Mouse (Mus musculus): ENCODE measurements around the gene Zdhhc4. TPM values are rescaled to one million over a fixed set of nuclear protein-coding genes. Genes with fewer than 3 reads are reported as not detected.

The Zdhhc4 gene
- total RNA-seq, 1 experiment from 2014 or later, result 47.7 TPM

- ATAC-seq (ENCODE audit: extremely low read depth, insufficient number of reproducible peaks, low FRiP score, poor library complexity, severe bottlenecking), result no peak
These were observed 39.8 kb downstream of the Zdhhc4 start for GRCm38 (mm10) chr5:143289299-143289698.

GRCm38 (mm10) chr5:143288378-143288911 lies 40.6 kb downstream of the Zdhhc4 start:
- no peak for ATAC-seq (ENCODE audit: extremely low read depth, insufficient number of reproducible peaks, low FRiP score, poor library complexity, severe bottlenecking)

GRCm38 (mm10) chr5:143287774-143288328 lies 41.2 kb downstream of the Zdhhc4 start:
- ATAC-seq (ENCODE audit: extremely low read depth, insufficient number of reproducible peaks, low FRiP score, poor library complexity, severe bottlenecking), result no peak

GRCm38 (mm10) chr5:143284762-143285161 lies 44.3 kb downstream of the Zdhhc4 start:
- no peak for ATAC-seq (ENCODE audit: extremely low read depth, insufficient number of reproducible peaks, low FRiP score, poor library complexity, severe bottlenecking)

GRCm38 (mm10) chr5:143279247-143279646 lies 49.8 kb downstream of the Zdhhc4 start:
- no peak for ATAC-seq (ENCODE audit: extremely low read depth, insufficient number of reproducible peaks, low FRiP score, poor library complexity, severe bottlenecking)

- ATAC-seq (ENCODE audit: extremely low read depth, insufficient number of reproducible peaks, low FRiP score, poor library complexity, severe bottlenecking), result no peak
These were observed 53.3 kb downstream of the Zdhhc4 start for GRCm38 (mm10) chr5:143275761-143276160.

GRCm38 (mm10) chr5:143272540-143273330 lies 56.3 kb downstream of the Zdhhc4 start:
- ATAC-seq (ENCODE audit: extremely low read depth, insufficient number of reproducible peaks, low FRiP score, poor library complexity, severe bottlenecking), result no peak

- no peak for ATAC-seq (ENCODE audit: extremely low read depth, insufficient number of reproducible peaks, low FRiP score, poor library complexity, severe bottlenecking)
These were observed 56.9 kb downstream of the Zdhhc4 start for GRCm38 (mm10) chr5:143272108-143272507.

GRCm38 (mm10) chr5:143271642-143272041 lies 57.4 kb downstream of the Zdhhc4 start:
- no peak for ATAC-seq (ENCODE audit: extremely low read depth, insufficient number of reproducible peaks, low FRiP score, poor library complexity, severe bottlenecking)

- 0 out of 2 replicates have a peak, but pooled peaks have one; percentile 10 for ATAC-seq (ENCODE audit: extremely low read depth, insufficient number of reproducible peaks, low FRiP score, poor library complexity, severe bottlenecking)
These were observed 58.9 kb downstream of the Zdhhc4 start for GRCm38 (mm10) chr5:143270151-143270519.

GRCm38 (mm10) chr5:143269363-143270150 lies 59.5 kb downstream of the Zdhhc4 start, which contains the start of gene Zfp316:
Gene Zfp316, minus strand, starts transcription at chr5:143270022.
- ATAC-seq (ENCODE audit: extremely low read depth, insufficient number of reproducible peaks, low FRiP score, poor library complexity, severe bottlenecking), result 0 out of 2 replicates have a peak, but pooled peaks have one; percentile 3

GRCm38 (mm10) chr5:143268985-143269362 lies 60.1 kb downstream of the Zdhhc4 start:
- no peak for ATAC-seq (ENCODE audit: extremely low read depth, insufficient number of reproducible peaks, low FRiP score, poor library complexity, severe bottlenecking)

- no peak for ATAC-seq (ENCODE audit: extremely low read depth, insufficient number of reproducible peaks, low FRiP score, poor library complexity, severe bottlenecking)
These were observed 62.3 kb downstream of the Zdhhc4 start for GRCm38 (mm10) chr5:143266794-143267193.

Other genes with a start within 250 kb of the Zdhhc4 start
- 102 and 127 TPM in 2 replicates for gene Rnf216, start 216.3 kb downstream of the Zdhhc4 start, total RNA-seq (2017)
- gene Olfr718-ps1, start 181.7 kb downstream of the Zdhhc4 start, total RNA-seq (2017), result not detected in 2 replicates
- gene Rbak, start 148.5 kb downstream of the Zdhhc4 start, total RNA-seq (2017), result 12.0 and 12.5 TPM in 2 replicates
- 0.37 and 0.70 TPM in 2 replicates for gene Spdye4b, start 148.2 kb downstream of the Zdhhc4 start, total RNA-seq (2017)
- not detected in 2 replicates for gene Spdye4a, start 102.4 kb downstream of the Zdhhc4 start, total RNA-seq (2017)
- 24.3 and 25.9 TPM in 2 replicates for gene Zfp12, start 94.1 kb downstream of the Zdhhc4 start, total RNA-seq (2017)
- 3.0 and 3.2 TPM in 2 replicates for gene Zfp316, start 59.2 kb downstream of the Zdhhc4 start, total RNA-seq (2017)
- gene Zfp853, start 35.6 kb downstream of the Zdhhc4 start, total RNA-seq (2017), result not detected in 2 replicates
- 14.1 and 15.0 TPM in 2 replicates for gene E130309D02Rik, start 13.9 kb downstream of the Zdhhc4 start, total RNA-seq (2017)
- gene Grid2ip, start 28.1 kb upstream of the Zdhhc4 start, total RNA-seq (2017), result not detected in 2 replicates
- gene Kdelr2, start 74.6 kb upstream of the Zdhhc4 start, total RNA-seq (2017), result 25.0 and 26.5 TPM in 2 replicates
- gene Daglb, start 135.3 kb upstream of the Zdhhc4 start, total RNA-seq (2017), result 14.5 and 15.7 TPM in 2 replicates
- 154 and 187 TPM in 2 replicates for gene Rac1, start 198.8 kb upstream of the Zdhhc4 start, total RNA-seq (2017)

All from neutrophil, adult 5-6 weeks (primary cell).